Mouse (Mus musculus): ENCODE results near the gene Ncoa5. TPM values are rescaled to one million over a fixed set of nuclear protein-coding genes. Genes with fewer than 3 reads are reported as not detected.

Ncoa5 gene
- 10 to 100 TPM; 46.2 to 63.5 (median 55.9) TPM for total RNA-seq (2022)

- peak; percentile 96 to 98 for DNase-seq (ENCODE audit: low spot score in 2 of 2)
Measured at GRCm38 (mm10) chr2:165034131-165035057, at the start of gene Ncoa5. Gene Ncoa5 (minus strand): TSS chr2:165034867.

- DNase-seq (ENCODE audit: low spot score in 2 of 2), result no peak
Measured at GRCm38 (mm10) chr2:165081257-165081656, 46.6 kb upstream of the Ncoa5 start.

GRCm38 (mm10) chr2:165080657-165081056 is 46.0 kb upstream of the Ncoa5 start:
- DNase-seq (ENCODE audit: low spot score in 2 of 2), result no peak

GRCm38 (mm10) chr2:165078605-165079004 is 43.9 kb upstream of the Ncoa5 start:
- no peak for DNase-seq (ENCODE audit: low spot score in 2 of 2)

- no peak for DNase-seq (ENCODE audit: low spot score in 2 of 2)
Measured at GRCm38 (mm10) chr2:165078045-165078444, 43.4 kb upstream of the Ncoa5 start.

- no peak for DNase-seq (ENCODE audit: low spot score in 2 of 2)
Measured at GRCm38 (mm10) chr2:165077055-165077454, 42.4 kb upstream of the Ncoa5 start.

GRCm38 (mm10) chr2:165074937-165075336 is 40.3 kb upstream of the Ncoa5 start:
- DNase-seq (ENCODE audit: low spot score in 2 of 2), result peak; percentile 64 to 91

- peak in 1 of 2 experiments; percentile 40 for DNase-seq (ENCODE audit: low spot score in 2 of 2)
Measured at GRCm38 (mm10) chr2:165074081-165074884, 39.6 kb upstream of the Ncoa5 start.

- no peak for DNase-seq (ENCODE audit: low spot score in 2 of 2)
Measured at GRCm38 (mm10) chr2:165073381-165073781, 38.7 kb upstream of the Ncoa5 start.

GRCm38 (mm10) chr2:165070096-165070816 is 35.6 kb upstream of the Ncoa5 start:
- peak; percentile 32 to 73 for DNase-seq (ENCODE audit: low spot score in 2 of 2)

- peak; percentile 43 to 54 for DNase-seq (ENCODE audit: low spot score in 2 of 2)
Measured at GRCm38 (mm10) chr2:165068806-165069205, 34.1 kb upstream of the Ncoa5 start.

GRCm38 (mm10) chr2:165064489-165064888 is 29.8 kb upstream of the Ncoa5 start:
- DNase-seq (ENCODE audit: low spot score in 2 of 2), result peak in 1 of 2 experiments; percentile 45

- DNase-seq (ENCODE audit: low spot score in 2 of 2), result no peak
Measured at GRCm38 (mm10) chr2:165061638-165062433, 27.2 kb upstream of the Ncoa5 start.

- no peak for DNase-seq (ENCODE audit: low spot score in 2 of 2)
Measured at GRCm38 (mm10) chr2:165059961-165060360, 25.3 kb upstream of the Ncoa5 start.

- DNase-seq (ENCODE audit: low spot score in 2 of 2), result no peak
Measured at GRCm38 (mm10) chr2:165056377-165057085, 21.9 kb upstream of the Ncoa5 start.

GRCm38 (mm10) chr2:165055905-165056304 is 21.2 kb upstream of the Ncoa5 start:
- DNase-seq (ENCODE audit: low spot score in 2 of 2), result no peak

- DNase-seq (ENCODE audit: low spot score in 2 of 2), result no peak
Measured at GRCm38 (mm10) chr2:165054888-165055852, 20.5 kb upstream of the Ncoa5 start, which contains the start of gene Cd40. Gene Cd40 (plus strand): TSS chr2:165055627.

- DNase-seq (ENCODE audit: low spot score in 2 of 2), result no peak
Measured at GRCm38 (mm10) chr2:165051566-165051965, 16.9 kb upstream of the Ncoa5 start.
